Mouse (Mus musculus) mature B cell (primary cell): ENCODE results near the gene H1foo.

Experiments
- in situ Hi-C: fragments of 300-500 bp; cut with MboI; formaldehyde crosslinking; loops from 2 replicates; pipeline ENCODE4 v1.14.3; 2019

The H1foo gene

GRCm38 (mm10) chr6:115944638-115945037 lies at the start of gene H1foo:
TSS of gene H1foo (plus strand) at chr6:115944938.
- in situ Hi-C loops = no loop called here

GRCm38 (mm10) chr6:115896346-115896745 lies 48.4 kb upstream of the H1foo start:
- in situ Hi-C loops = no loop called here

- in situ Hi-C loops = no loop called here
Observed at GRCm38 (mm10) chr6:115897117-115897516, 47.6 kb upstream of the H1foo start.

DNA sequence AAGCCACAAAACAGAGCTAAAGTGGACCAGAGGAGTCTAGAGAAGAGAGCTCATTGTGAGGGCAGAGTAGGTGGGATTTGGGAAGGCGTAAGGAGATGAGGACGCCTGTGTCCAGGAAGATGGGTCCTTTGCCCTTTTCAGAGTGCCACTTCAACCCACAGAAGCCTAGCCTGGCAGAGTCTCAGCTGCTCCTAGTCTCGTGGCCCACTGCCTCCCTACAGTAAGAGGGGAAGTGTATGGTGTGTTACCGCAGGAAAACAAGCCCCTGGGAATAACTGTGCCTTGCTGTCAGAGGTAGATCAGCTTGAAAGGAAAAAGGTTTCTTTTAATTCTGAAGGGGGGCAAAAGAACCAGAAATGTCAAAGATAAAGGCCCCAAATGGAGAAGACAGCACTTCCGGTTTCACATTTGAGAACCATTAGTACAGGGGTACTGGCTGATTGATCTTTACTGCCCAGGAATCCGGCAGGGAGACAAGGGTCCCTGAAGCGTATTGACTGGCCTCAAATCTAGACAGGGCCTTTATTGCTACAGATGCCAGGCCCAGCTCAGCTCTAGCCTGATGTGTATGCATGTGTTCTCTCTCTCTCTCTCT lies 46.7 kb upstream of the H1foo start:
- in situ Hi-C loops = no loop called here

- in situ Hi-C loops = loop anchor here (10.0 kb wide), 2 partner anchors 104 to 234 kb away; no protein-coding TSS in a partner anchor
Observed at GRCm38 (mm10) chr6:115901062-115901461, 43.7 kb upstream of the H1foo start.

GRCm38 (mm10) chr6:115901489-115901931 lies 43.2 kb upstream of the H1foo start:
- in situ Hi-C loops = loop anchor here (10.0 kb wide), 2 partner anchors 103 to 233 kb away; no protein-coding TSS in a partner anchor

DNA sequence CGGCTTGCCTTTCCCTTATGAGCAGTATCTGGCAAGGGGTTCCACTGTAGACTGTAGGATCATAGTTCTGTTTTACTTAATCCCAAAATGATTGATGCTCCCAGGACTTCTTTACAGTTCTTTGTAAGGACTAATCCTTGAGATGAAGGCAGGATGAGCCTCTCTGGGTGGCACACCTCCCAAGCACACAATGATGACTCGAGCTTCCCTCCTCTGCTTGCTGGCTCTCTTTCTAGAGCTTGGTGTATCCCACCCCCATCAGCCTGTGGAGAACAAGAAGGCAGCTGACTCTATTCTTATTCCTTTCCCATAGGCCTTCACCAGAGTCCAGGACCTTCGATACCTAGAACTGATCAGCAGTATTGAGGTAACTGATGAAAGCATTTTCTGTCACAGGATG lies 42.2 kb upstream of the H1foo start:
- in situ Hi-C loops = loop anchor here (10.0 kb wide), 2 partner anchors 102 to 232 kb away; no protein-coding TSS in a partner anchor

DNA sequence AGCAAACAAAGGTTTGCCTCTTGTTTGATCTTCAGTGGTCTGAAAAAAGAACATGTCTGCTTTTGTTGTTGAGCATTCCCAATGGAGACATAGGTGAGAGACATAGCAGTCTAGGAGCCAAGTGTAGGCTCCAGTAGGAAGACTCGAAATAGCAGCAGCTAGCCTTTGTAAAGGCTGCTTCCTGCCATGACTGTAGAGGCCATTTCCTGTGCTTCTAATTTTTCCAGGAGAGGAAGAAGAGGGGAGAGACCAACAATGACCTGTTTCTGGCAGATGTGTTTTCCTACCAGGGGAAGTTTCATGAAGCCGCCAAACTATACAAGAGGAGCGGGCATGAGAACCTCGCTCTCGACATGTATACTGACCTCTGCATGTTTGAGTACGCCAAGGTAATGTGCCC lies 39.2 kb upstream of the H1foo start:
- in situ Hi-C loops = loop anchor here (10.0 kb wide), 2 partner anchors 99 to 229 kb away; no protein-coding TSS in a partner anchor

GRCm38 (mm10) chr6:115906455-115906854 lies 38.3 kb upstream of the H1foo start:
- in situ Hi-C loops = loop anchor here (10.0 kb wide), 2 partner anchors 98 to 228 kb away; no protein-coding TSS in a partner anchor

DNA sequence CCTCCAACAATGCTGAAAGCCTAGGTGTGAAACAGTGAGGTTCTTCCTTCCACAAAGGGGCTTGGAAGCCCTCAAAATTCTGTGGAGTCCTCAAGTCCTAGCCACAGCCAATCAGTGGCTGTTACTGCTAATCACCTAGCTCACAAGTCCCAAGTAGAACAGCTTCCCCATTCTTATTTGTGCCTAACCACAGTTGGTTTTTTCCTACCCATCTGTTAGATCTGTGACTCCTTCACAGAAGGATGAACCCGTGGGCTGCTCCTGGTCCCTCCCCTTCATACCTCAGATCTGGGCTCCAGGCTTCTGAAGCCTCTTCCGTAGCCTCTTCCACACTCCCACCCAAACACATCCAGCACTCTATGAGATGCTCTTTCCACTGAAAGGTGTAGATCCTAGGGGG lies 37.9 kb upstream of the H1foo start:
- in situ Hi-C loops = loop anchor here (10.0 kb wide), 2 partner anchors 98 to 228 kb away; no protein-coding TSS in a partner anchor

DNA sequence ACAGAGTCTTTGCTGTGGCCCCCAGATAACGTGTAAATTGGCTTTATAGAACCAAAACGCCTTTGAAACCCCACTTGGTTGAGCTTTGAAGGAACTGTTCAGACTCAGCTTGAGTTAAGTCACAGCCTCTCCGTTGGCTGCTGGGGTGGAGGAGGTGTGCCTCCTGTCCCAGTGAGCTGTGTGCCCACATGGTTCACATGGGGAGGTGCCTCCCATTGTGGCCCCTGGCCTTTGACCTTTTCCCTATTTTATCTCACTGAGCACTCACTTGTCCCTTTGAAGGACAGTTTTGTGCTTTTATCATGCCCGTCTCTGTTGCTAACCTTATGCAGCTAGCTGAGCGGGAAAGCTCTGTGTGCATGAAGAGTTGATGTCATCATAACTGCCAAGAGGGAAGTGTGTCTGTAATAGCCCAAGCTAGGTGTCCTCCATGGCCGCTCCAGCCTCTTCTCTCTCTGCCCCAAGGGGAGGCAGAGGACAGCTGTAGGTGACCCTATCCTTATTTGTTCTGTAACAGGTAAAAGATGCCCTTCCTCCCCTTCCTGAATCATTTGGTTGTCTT lies 36.2 kb upstream of the H1foo start:
- in situ Hi-C loops = loop anchor here (10.0 kb wide), 2 partner anchors 96 to 226 kb away; no protein-coding TSS in a partner anchor

DNA sequence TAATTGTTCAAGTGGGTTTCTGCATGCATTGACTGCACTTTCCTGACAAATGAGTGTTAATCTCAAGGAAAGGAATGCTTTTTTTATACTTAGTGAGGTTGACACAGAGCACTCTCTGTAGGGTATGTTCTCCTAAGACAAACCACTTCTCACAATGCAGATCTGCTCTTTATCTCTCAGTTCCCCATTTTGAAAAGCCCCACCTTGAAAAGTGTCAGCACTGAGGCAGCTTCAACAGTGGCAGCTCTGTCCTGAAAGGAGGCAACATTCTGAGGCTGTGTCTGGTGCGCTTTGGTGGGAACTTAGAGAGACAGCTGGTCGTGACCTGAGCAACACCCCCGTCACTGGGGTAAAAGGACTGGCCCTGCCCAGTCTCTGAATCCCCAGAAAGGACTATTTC lies 35.7 kb upstream of the H1foo start:
- in situ Hi-C loops = loop anchor here (10.0 kb wide), 2 partner anchors 96 to 226 kb away; no protein-coding TSS in a partner anchor

- in situ Hi-C loops = loop anchor here (10.0 kb wide), 2 partner anchors 95 to 225 kb away; no protein-coding TSS in a partner anchor
Observed at GRCm38 (mm10) chr6:115909940-115910339, 34.8 kb upstream of the H1foo start.

- in situ Hi-C loops = no loop called here
Observed at GRCm38 (mm10) chr6:115911763-115912162, 33.0 kb upstream of the H1foo start.

- in situ Hi-C loops = no loop called here
Observed at GRCm38 (mm10) chr6:115913482-115913881, 31.3 kb upstream of the H1foo start.

- in situ Hi-C loops = no loop called here
Observed at GRCm38 (mm10) chr6:115914511-115915202, 30.1 kb upstream of the H1foo start.

- in situ Hi-C loops = no loop called here
Observed at GRCm38 (mm10) chr6:115915601-115916445, 28.9 kb upstream of the H1foo start.

DNA sequence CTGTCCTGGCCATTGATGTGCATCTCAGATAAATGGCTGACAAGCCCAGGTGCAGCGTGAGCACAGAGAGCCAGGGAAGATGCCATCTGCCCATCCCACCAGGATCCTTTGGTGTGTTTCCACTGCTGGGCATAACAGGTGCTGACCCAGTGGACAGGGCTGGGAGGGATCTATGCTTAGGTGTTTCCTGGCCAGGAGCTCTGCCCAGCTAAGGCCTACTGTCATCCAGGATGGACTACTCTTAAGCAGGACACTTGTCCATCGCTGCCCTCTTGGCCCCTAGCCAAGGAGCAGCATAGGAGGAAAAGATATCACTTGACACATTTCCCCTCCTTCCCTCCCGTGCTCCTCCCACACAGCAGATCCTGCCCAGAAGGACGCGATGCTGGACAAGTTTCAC lies 28.1 kb upstream of the H1foo start:
- in situ Hi-C loops = no loop called here

DNA sequence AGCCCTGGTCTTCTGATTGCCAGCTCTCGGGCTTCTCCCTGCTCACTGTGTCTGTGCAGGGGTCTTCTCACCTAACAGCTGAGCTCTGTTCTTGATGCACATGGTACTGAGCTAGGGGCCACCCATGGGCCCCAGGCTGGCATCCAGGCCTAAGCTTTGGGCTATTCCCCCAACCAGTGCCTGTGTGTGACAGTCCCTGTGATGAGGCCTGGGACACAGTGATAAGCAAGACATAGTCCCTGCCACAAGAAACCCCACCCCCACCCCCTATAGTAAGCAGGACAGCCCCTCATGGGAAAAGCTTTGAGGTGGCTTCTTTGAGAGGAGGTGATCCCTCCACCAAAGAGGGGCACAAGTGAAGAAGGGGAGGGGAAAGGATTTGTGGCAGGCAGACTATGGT lies 26.1 kb upstream of the H1foo start:
- in situ Hi-C loops = no loop called here

- in situ Hi-C loops = no loop called here
Observed at GRCm38 (mm10) chr6:115919876-115920275, 24.9 kb upstream of the H1foo start.

- in situ Hi-C loops = no loop called here
Observed at GRCm38 (mm10) chr6:115924829-115925228, 19.9 kb upstream of the H1foo start.

DNA sequence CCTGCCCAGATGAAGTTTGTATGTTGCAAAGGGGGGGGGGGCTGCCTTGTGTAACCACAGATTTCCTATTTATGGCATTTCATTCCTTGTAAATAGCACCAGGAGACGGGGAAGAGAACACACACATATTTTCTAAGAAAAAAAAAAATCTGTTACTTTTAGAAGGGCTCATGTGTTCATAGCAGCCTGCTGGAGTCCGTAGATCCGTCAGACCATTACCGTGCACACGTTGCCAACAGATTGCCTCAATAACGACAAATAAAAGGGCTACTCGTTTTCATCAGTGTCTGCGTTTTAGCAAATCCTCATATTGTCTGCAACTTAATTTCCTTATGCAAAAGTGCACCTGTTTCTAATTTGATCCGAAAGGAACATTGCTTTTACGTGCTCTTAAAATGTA lies 18.3 kb upstream of the H1foo start:
- in situ Hi-C loops = no loop called here
